Mouse (Mus musculus) kidney, adult 8-10 months (tissue): Measurements from ENCODE around the gene Asb6.
A peak's percentile ranks its signal among the peaks of the same experiment; 100 is the strongest.

Experiments
- DNase-seq, 2 experiments: peaks; one replicate each; pipeline ENCODE4 v3.0.0; 2022

Asb6 gene

DNA sequence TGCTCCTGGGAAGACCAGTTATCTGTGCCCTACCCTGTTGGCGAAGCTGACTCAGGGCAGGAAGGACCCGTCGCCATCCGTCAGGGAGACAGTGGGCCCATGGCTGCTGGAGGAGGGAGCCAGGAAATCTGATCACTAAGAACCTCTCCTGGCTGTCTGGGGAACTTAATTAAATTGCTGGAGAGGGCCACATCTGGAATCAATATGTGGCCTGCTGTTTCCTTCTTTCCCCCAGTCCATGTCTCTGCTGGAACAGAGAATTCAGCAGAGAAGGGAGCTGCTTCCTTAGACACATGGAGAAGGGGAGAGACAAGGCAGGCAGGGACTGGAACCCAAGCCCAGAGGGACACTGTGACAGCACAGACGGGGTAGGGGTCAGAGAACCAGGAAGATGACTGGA lies 3.5 kb upstream of the Asb6 start:
- no peak for DNase-seq

DNA sequence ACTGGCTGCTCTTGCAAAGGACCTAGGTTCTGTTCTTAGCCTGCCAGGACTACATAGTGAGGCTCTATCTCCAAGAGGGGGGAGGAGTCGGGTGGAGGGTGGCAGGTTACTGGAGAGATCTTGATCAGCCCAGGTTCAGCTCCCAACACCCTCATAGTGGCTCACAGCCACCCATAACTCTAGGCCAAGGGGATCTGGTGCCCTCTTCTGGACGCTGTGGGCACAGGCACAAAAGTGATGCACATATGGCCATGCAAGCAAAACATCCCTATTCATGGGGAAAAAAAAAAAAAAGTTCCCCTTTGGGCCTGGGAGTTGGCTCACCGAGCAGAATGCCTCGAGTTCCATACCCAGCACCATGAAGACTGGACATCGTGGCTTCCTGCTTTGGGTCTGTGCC lies 818 bp downstream of the Asb6 start:
- DNase-seq: peak in 1 of 2 experiments; percentile 35

GRCm38 (mm10) chr2:30827749-30828475 lies 2.2 kb downstream of the Asb6 start:
- DNase-seq: peak; percentile 88 to 94

DNA sequence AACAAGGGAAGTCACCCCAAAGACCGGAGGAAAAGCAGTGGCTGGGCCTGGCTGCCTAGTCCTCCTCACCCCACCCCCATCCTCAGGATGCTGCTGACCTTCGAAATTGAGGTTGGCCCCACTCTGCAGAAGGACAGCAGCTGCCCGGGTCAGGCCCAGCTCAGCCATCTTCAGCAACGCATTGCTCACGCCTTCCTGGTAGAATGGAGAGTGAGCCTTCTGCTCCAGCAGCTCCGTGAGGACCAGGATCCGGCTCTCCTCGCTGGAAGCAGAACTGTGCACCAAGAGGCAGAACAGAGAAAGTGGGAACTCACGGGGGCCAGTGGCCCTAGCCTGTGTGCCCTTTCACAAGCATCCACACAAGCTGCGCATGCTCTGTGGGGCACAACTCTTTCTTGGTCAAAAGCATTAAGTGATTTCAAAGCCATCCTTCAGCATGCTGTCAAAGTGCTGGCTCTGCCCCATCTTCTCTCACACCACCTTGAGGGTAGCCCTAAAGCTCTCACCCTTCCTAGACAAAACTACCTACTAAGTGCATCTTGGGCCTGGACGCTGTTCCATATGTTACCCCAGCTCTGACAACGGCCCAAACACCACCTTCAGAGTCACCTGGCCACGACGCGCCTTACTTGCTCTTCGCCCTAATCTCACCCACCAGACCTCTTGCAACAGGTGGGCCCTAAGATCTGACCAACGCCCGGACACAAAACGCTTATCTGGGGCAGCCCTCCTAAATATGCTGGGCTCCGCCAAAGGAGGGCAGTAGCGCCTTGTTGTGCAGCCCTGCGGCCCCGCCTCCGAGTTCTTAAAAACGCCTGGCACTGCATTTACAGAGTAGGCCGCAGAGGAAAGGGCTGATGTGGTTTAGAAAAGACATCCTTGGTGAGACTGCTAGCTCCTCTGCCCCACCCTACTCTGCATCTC lies 3.0 kb downstream of the Asb6 start:
- DNase-seq: peak in 1 of 2 experiments; percentile 51

DNA sequence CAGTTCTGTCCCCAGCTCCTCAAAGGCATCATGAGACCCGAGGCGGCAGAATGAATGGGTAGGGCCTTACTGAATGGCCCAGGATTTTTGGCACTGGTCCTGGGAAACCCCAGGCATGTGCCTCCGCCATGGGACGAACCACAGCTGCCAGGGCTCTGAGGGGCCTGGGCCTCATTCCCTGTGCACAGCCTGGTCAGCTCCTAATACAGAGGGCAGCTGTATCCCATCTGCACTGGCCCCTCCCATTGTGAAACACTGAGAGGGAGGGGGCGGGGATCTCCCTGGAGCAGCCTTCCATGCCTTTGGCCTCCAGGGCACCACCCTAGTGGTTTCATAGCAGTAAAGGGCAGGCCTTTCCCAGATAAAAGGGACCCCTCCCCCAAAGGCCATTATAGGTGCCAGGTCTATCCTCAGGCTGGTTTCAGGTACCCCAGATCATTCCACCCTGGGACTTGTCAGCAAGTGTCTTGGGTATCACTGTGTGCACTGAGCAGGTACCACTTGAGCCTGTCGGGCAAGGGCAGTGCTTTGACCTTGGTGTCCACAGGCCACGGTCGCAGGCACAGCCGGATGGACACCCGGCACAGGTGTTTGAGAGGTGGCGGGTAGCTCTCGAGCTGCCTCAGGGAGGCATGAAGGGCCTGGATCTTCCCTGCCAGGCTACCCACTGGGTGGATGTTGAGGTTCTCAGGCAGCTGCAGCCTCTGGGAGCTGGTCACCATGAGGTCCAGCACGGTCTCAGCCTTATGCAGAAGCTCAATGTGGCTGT lies 6.6 kb downstream of the Asb6 start:
- peak; percentile 36 to 62 for DNase-seq

GRCm38 (mm10) chr2:30822460-30822859 lies 7.7 kb downstream of the Asb6 start:
- no peak for DNase-seq

- no peak for DNase-seq
Measured at GRCm38 (mm10) chr2:30821073-30821472, 9.1 kb downstream of the Asb6 start.

GRCm38 (mm10) chr2:30819873-30820272 lies 10.3 kb downstream of the Asb6 start:
- no peak for DNase-seq

DNA sequence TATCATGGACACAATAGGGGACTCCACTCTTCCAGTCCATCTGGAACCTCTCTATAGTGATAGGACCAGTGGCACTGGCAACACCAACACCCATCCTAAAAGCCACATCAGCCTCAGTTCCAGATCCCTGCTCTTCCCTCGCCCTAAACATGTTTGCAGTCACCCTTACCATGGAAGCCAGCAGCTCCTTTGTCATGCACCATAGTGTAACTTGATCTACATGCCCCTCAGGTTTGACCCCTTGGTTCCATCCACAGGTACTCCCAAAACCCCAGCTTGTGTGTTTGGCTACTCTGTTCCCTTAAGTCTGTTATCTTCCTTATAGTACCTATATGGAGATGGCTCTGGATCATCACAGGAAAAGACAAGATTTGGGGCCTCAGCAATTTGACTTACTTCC lies 13.8 kb downstream of the Asb6 start:
- no peak for DNase-seq

- no peak for DNase-seq
Measured at GRCm38 (mm10) chr2:30810573-30810972, 19.6 kb downstream of the Asb6 start.

GRCm38 (mm10) chr2:30809503-30809902 lies 20.6 kb downstream of the Asb6 start:
- no peak for DNase-seq

DNA sequence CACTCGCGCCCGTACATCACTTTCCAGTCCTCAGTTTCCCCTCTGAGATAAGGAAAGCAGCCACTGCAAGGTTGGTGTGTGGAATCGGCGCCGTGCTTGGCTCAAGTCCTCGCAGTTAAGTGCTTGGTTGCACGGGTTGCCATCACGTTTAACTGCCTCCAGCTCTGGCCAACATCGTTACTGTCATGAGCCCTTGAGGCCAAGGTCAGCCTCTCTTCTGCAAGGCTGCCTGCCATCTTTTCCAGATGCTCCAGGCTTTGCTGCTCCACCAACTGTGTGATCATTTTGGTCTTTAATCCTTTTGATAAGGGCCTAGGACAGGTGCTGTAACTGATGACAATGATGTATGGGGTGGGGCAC lies 21.9 kb downstream of the Asb6 start:
- no peak for DNase-seq

- peak; percentile 100 for DNase-seq
Measured at GRCm38 (mm10) chr2:30807648-30808295, 22.4 kb downstream of the Asb6 start, which contains the start of gene Ntmt1. TSS of gene Ntmt1 (plus strand) at chr2:30807826.

DNA sequence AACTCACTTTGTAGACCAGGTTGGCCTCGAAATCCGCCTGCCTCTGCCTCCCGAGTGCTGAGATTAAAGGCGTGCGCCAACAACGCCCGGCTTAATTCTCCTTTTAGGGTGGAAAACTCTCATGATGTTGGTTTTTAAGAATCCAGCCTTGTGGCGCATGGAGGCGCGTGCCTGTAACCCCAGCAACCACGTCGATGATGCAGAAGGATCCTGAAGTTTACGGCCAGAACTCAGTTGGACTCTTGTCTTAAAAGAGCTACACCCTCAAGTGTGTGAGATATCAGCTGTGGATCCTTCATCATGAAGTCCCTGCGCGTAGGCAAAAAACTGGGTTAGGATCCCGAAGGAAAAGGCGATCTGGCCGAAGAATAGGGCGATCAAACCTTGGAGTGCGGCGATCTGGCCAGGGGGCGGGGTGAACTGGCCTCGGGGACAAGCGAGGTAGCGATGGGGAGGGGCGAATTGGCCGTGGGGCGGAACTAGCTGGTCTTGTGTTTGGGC lies 22.9 kb downstream of the Asb6 start:
- DNase-seq: no peak

DNA sequence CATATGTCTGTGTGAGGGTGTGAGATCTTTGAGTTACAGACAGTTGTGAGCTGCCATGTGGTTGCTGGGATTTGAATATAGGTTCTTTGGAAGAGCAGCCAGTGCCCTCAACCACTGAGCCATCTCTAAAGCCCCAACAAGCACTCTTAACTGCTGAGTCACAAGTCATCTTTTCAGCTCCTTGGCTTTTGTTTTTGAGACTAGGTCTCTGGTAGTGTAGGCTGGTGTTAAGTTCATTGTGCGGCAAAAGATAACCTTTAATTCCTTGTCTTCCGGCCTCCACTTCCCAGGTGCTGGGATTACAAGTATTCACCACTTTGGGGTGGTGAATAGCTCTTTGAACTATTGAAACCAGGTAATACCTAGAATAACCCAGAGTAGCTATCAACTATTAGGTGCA lies 24.1 kb downstream of the Asb6 start:
- DNase-seq: no peak

DNA sequence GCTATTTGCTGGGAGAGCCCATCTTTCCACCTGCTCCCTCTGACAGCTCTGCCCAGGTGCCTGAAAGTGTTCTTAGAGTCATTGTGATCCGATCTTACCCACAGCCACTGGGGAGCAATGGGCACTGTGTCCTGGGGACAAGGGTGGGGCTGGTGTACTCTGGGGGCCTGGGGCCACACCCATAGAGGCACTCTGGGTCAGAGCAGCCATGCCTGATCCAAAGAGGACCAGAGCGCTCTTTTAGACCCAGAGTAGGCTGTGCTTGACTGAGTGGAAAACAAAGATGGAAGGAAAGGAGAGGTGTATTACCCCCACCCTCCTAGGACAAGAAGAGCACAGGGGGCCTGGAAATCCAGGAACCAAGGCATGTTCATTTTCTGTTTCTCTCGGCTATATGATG lies 26.5 kb downstream of the Asb6 start, which contains the start of gene 1700001O22Rik:
1700001O22Rik (minus strand) TSS at position 58 of the 400 bp plus-strand sequence.
- DNase-seq: no peak

DNA sequence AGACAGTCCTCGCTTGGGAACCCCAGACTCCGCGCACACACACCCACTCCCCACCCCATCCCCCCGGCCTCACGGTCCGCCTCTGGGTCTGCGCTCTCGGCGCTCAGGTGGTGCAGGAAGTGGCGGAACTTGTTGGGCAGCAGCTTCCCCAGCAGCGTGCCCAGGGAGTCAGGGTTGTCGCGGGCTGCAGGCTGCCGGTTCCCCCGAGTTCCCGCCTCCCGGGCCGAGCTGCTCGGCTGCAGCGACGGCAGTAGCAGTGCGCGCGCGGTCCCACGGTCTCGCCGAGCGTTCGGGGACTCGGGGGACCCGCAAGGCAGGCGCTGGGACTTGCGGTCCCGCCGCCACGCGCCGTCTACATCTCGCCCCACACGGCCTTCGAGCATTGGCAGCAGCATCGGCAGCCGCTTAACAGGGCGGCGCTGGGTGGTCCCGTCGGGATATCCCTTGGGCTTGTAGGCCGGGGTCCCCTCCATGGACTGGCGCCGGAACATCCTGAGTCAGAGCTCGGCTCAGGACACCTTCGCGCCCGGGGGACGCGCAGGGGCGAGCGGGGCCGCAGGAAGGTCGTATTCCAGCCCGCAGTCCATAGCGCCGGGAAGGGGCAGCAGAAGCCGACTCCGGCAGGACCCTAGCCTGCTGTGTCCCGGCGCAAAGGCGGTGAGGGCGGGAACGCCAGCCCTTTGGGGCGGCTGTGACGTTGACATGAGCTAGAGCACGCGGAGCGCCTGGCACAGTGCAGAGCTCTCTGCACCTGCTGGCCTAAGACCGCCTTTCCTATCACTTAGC lies 28.9 kb downstream of the Asb6 start:
- no peak for DNase-seq

- no peak for DNase-seq
Measured at GRCm38 (mm10) chr2:30800671-30801066, 29.5 kb downstream of the Asb6 start.

GRCm38 (mm10) chr2:30799456-30799855 lies 30.7 kb downstream of the Asb6 start:
- no peak for DNase-seq

- DNase-seq: peak; percentile 77 to 81
Measured at GRCm38 (mm10) chr2:30796382-30796781, 33.8 kb downstream of the Asb6 start.

DNA sequence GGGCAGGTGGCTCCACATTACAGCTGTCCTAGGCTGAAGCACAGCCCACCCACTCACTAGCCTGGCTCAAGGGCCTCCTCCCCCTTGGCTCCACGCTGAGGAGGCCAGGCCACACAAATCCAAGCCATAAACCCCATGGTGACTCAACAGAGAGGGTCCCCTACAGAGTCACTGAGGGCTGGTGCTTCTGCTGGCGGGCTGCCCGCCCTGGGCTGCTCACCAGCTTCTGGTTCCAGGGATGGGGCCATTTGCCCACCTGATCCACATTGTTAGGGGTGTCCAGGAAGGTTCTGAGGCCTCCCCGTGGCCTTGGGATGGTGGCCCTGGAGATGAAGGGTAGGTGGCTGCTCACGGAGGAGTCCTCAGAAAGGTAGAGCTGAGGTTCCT lies 34.3 kb downstream of the Asb6 start:
- no peak for DNase-seq
